Mouse (Mus musculus) hindbrain, embryonic 13.5 days (tissue): ENCODE data around the gene Gpc6. TPM values are rescaled to one million over a fixed set of nuclear protein-coding genes. Genes with fewer than 3 reads are reported as not detected.

Experiments
- ATAC-seq: fragments of 200-750 bp; cut with Nextera tagmentation; 2 replicates; pipeline ENCODE4 v1.8.0; 2017; ENCODE audit warnings: moderate TSS enrichment; ENCODE audit not compliant: low FRiP score
- H3K27ac ChIP-seq: fragments of 300-500 bp; sonication (generic); 2 replicates; pipeline ENCODE4 v1.5.1; 2015; ENCODE audit warnings: inconsistent platforms, mild to moderate bottlenecking, moderate library complexity
- H3K27me3 ChIP-seq: fragments of 300-500 bp; sonication (generic); 2 replicates; pipeline ENCODE4 v1.6.1; 2015; ENCODE audit warnings: mild to moderate bottlenecking, inconsistent platforms
- H3K36me3 ChIP-seq: fragments of 300-500 bp; sonication (generic); 2 replicates; pipeline ENCODE4 v1.6.1; 2015; ENCODE audit warnings: mild to moderate bottlenecking, inconsistent platforms
- H3K4me1 ChIP-seq: fragments of 300-500 bp; sonication (generic); replicated peaks from 2 replicates; pipeline ENCODE4 v1.6.1; 2015; ENCODE audit warnings: inconsistent platforms
- H3K4me2 ChIP-seq: fragments of 300-500 bp; sonication (generic); 2 replicates; pipeline ENCODE4 v1.6.1; 2015; ENCODE audit warnings: inconsistent platforms, mild to moderate bottlenecking, moderate library complexity
- H3K4me3 ChIP-seq: fragments of 300-500 bp; sonication (generic); 2 replicates; pipeline ENCODE4 v1.5.1; 2015; ENCODE audit warnings: mild to moderate bottlenecking, inconsistent platforms
- H3K9ac ChIP-seq: fragments of 300-500 bp; sonication (generic); 2 replicates; pipeline ENCODE4 v1.6.1; 2015; ENCODE audit warnings: mild to moderate bottlenecking, inconsistent platforms
- H3K9me3 ChIP-seq: fragments of 300-500 bp; sonication (generic); 2 replicates; pipeline ENCODE4 v1.6.1; 2016; ENCODE audit warnings: inconsistent platforms
- WGBS: fragments of 180-500 bp; shearing (Covaris S2); methylation state at CpG from one replicate; pipeline ENCODE4 v1.1.7; 2015; 5-methylcytosine and 5-hydroxymethylcytosine counted together
- polyA plus RNA-seq: library from polyadenylated mRNA; unstranded; fragments of >200 nt; fragmentation: Nextera tagmentation; extraction: Ambion mirVana; gene quantifications from 2 replicates; pipeline ENCODE4 v1.2.1, GENCODE M21; 2015

Gpc6 gene
- polyA plus RNA-seq, 1 experiment from 2014 or later, result 20.8 TPM

- H3K4me3 ChIP-seq, result no peak overlapping the region
- no peak for ATAC-seq
- no peaks in the 10 kb centered on the region for H3K27me3 ChIP-seq
- H3K9me3 ChIP-seq, result no peaks in the 10 kb centered on the region
- no peak overlapping the region for H3K27ac ChIP-seq
- no peak overlapping the region for H3K4me2 ChIP-seq
- peaks cover 23% of the 10 kb centered on the region for H3K4me1 ChIP-seq
- WGBS, result 95% methylated on average over 17 of the region's 17 CpGs
- no peaks in the 10 kb centered on the region for H3K36me3 ChIP-seq
- no peak overlapping the region for H3K9ac ChIP-seq
These were observed 1007.2 kb downstream of the Gpc6 start for GRCm38 (mm10) chr14:117932163-117932851.

- no peak overlapping the region for H3K9ac ChIP-seq
- no peak overlapping the region for H3K27ac ChIP-seq
- H3K4me1 ChIP-seq, result 0 out of 2 replicates have a peak, but pooled peaks cover 7% of the 10 kb centered on the region
- no peaks in the 10 kb centered on the region for H3K27me3 ChIP-seq
- H3K36me3 ChIP-seq, result no peaks in the 10 kb centered on the region
- H3K4me3 ChIP-seq, result no peak overlapping the region
- WGBS, result 33% methylated on average over 2 of the region's 2 CpGs
- no peak for ATAC-seq
- no peak overlapping the region for H3K4me2 ChIP-seq
- H3K9me3 ChIP-seq, result no peaks in the 10 kb centered on the region
These were observed 1013.4 kb downstream of the Gpc6 start for GRCm38 (mm10) chr14:117938554-117938953.

DNA sequence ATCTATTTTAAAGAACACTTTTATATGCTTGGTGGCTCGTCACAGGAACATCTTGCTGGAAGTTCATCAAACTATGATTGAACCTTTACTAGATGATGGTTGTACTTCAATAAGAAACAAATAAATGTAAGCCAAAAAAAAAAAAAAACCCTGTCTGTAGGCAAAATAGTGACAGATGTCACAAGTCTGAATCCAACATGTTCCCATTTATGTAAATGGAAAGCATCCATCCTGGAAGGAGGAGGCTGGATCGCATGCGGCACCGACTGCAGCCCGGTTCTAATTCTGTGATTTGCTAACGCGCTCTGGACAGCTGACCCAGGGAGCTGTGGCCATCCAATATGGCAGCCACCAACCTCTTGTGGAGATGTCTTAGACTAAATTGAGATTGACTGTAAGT is 1014.4 kb downstream of the Gpc6 start:
- Histone ChIP-seq H3K4me2 (no peak overlapping the region), H3K4me3 (no peak overlapping the region), H3K9ac (no peak overlapping the region), H3K36me3 (no peaks in the 10 kb centered on the region), H3K27ac (no peak overlapping the region), H3K9me3 (no peaks in the 10 kb centered on the region), H3K27me3 (no peaks in the 10 kb centered on the region), H3K4me1 (0 out of 2 replicates have a peak, but pooled peaks cover 7% of the 10 kb centered on the region)
- 88% methylated on average over 7 of the region's 7 CpGs for WGBS
- no peak for ATAC-seq

GRCm38 (mm10) chr14:117945920-117946503 is 1020.9 kb downstream of the Gpc6 start:
- no peak overlapping the region for H3K4me2 ChIP-seq
- no peaks in the 10 kb centered on the region for H3K9me3 ChIP-seq
- no peak for ATAC-seq
- H3K4me3 ChIP-seq, result no peak overlapping the region
- WGBS, result 90% methylated on average over 4 of the region's 4 CpGs
- H3K27ac ChIP-seq, result no peak overlapping the region
- H3K27me3 ChIP-seq, result 0 out of 2 replicates have a peak, but pooled peaks cover 3% of the 10 kb centered on the region
- H3K36me3 ChIP-seq, result no peaks in the 10 kb centered on the region
- peaks cover 5% of the 10 kb centered on the region for H3K4me1 ChIP-seq
- H3K9ac ChIP-seq, result no peak overlapping the region

DNA sequence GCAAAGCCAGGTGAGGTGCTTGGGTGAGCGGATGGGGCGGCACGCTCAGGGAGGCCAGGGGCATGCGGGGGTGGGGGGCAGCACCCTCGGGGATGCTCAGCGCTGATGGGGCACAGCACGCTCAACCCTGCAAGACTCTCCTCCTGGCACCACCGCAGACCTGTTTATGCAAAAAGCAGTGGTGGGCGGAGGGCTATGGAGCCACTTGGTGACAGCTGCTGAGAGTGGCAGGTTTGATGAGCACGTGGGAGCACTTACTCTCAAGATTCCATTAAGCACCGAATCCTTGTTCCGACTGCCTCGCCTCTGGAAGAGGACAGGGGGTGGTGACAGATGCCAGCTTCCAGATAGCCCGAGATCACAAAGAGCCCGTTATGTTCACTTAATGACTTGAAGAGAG is 1026.2 kb downstream of the Gpc6 start:
- Histone ChIP-seq H3K4me3 (no peak overlapping the region), H3K27me3 (peaks cover 3% of the 10 kb centered on the region; the same call in 1 of the 2 replicates), H3K9ac (no peak overlapping the region), H3K9me3 (no peaks in the 10 kb centered on the region), H3K4me1 (peaks cover 10% of the 10 kb centered on the region), H3K4me2 (0 out of 2 replicates have a peak overlapping the region, but pooled peaks have one; percentile 15), H3K27ac (no peak overlapping the region), H3K36me3 (no peaks in the 10 kb centered on the region)
- WGBS, result 55% methylated on average over 15 of the region's 15 CpGs
- ATAC-seq, result peak; percentile 55; the same call in 1 of the 2 replicates

- H3K4me2 ChIP-seq, result no peak overlapping the region
- H3K4me3 ChIP-seq, result no peak overlapping the region
- H3K9me3 ChIP-seq, result no peaks in the 10 kb centered on the region
- no peak overlapping the region for H3K9ac ChIP-seq
- peaks cover 3% of the 10 kb centered on the region; the same call in 1 of the 2 replicates for H3K27me3 ChIP-seq
- no peaks in the 10 kb centered on the region for H3K36me3 ChIP-seq
- 59% methylated on average over 5 of the region's 5 CpGs for WGBS
- H3K4me1 ChIP-seq, result peaks cover 10% of the 10 kb centered on the region
- no peak for ATAC-seq
- H3K27ac ChIP-seq, result no peak overlapping the region
These were observed 1026.6 kb downstream of the Gpc6 start for GRCm38 (mm10) chr14:117951686-117952085.

GRCm38 (mm10) chr14:117956051-117956450 is 1030.9 kb downstream of the Gpc6 start:
- H3K4me2 ChIP-seq, result no peak overlapping the region
- 94% methylated on average over 3 of the region's 3 CpGs for WGBS
- H3K9me3 ChIP-seq, result no peaks in the 10 kb centered on the region
- H3K27me3 ChIP-seq, result no peaks in the 10 kb centered on the region; the same call in 1 of the 2 replicates
- H3K27ac ChIP-seq, result no peak overlapping the region
- H3K36me3 ChIP-seq, result no peaks in the 10 kb centered on the region
- H3K9ac ChIP-seq, result no peak overlapping the region
- no peak overlapping the region for H3K4me3 ChIP-seq
- peaks cover 12% of the 10 kb centered on the region for H3K4me1 ChIP-seq
- no peak for ATAC-seq

DNA sequence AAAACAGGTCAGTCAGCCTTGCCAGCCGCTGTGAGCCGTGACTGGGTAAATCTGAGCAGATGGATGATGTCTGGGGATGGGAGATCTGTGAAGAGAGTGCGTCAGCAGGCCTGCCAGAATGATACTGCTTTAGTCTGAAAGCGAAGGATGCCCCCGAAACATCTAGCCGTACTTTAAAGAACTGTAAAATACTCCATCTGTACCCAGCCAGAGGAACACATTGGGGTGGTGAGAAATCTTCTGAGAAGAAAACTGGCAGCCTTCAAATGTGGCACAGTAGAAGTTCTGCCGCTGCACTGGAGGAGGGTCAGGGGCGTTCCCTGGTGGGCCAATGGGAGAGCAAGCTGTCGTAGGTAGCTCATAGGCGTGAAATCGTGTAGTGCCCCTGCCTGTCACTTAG is 1033.3 kb downstream of the Gpc6 start:
- H3K9me3 ChIP-seq, result no peaks in the 10 kb centered on the region
- H3K36me3 ChIP-seq, result no peaks in the 10 kb centered on the region
- no peaks in the 10 kb centered on the region for H3K27me3 ChIP-seq
- no peak overlapping the region for H3K27ac ChIP-seq
- no peak overlapping the region for H3K4me3 ChIP-seq
- H3K9ac ChIP-seq, result no peak overlapping the region
- ATAC-seq, result no peak
- peaks cover 16% of the 10 kb centered on the region for H3K4me1 ChIP-seq
- no peak overlapping the region for H3K4me2 ChIP-seq
- 91% methylated on average over 11 of the region's 11 CpGs for WGBS

DNA sequence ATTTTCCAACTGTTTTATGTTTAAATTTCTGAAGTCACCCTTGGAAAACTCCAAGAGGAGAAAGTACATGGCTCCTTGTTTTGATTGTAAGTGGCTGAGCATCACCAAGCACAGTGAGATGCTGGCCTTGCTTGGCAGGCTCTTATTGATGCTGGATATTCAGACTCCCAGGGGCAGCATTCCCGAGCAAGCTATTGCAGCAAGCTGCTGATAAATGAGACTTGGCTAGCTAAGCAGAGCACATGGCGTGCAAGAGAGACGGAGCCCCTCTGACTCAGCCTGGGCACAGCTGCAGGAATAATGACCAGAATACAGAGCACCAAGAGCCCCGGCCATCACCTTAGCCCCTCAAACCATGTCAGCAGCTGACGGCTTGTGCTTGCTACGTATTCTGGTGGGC is 1036.2 kb downstream of the Gpc6 start:
- Histone ChIP-seq H3K27me3 (no peaks in the 10 kb centered on the region), H3K4me3 (no peak overlapping the region), H3K9ac (no peak overlapping the region), H3K36me3 (no peaks in the 10 kb centered on the region), H3K4me1 (peaks cover 16% of the 10 kb centered on the region), H3K9me3 (no peaks in the 10 kb centered on the region), H3K4me2 (no peak overlapping the region), H3K27ac (peak overlapping the region; percentile 58)
- ATAC-seq, result peak; percentile 87
- WGBS, result 28% methylated on average over 6 of the region's 6 CpGs

- no peaks in the 10 kb centered on the region for H3K9me3 ChIP-seq
- no peak overlapping the region for H3K9ac ChIP-seq
- ATAC-seq, result no peak
- 91% methylated on average over 6 of the region's 6 CpGs for WGBS
- H3K36me3 ChIP-seq, result no peaks in the 10 kb centered on the region
- H3K4me3 ChIP-seq, result no peak overlapping the region
- peaks cover 16% of the 10 kb centered on the region for H3K4me1 ChIP-seq
- H3K27ac ChIP-seq, result no peak overlapping the region
- no peak overlapping the region for H3K4me2 ChIP-seq
- no peaks in the 10 kb centered on the region for H3K27me3 ChIP-seq
These were observed 1036.7 kb downstream of the Gpc6 start for GRCm38 (mm10) chr14:117961844-117962243.

DNA sequence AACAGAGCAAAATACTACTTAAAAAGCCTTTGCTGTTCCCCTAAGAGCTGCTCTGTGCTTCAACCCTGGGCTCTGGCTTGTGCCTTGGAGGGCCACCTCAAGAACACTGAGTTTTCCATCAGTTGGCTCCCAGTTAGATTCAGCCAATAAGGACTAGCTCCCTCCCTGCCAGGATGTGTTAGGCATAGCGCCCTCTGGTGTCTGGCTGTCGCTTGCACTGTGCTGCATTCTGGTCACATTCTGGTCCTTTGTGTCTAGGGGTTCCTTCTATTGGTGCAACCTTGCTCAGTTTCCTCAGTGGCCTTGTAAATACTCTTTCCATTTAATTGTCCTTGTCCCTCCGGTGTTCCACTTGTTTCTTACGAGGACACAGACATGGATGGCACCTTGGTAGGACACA is 1037.3 kb downstream of the Gpc6 start:
- WGBS, result 53% methylated on average over 4 of the region's 4 CpGs
- 0 out of 2 replicates have a peak, but pooled peaks have one; percentile 36 for ATAC-seq
- peaks cover 16% of the 10 kb centered on the region for H3K4me1 ChIP-seq

GRCm38 (mm10) chr14:117972576-117972975 is 1047.5 kb downstream of the Gpc6 start:
- ATAC-seq, result no peak
- Histone ChIP-seq H3K27ac (no peak overlapping the region), H3K27me3 (no peaks in the 10 kb centered on the region), H3K9ac (no peak overlapping the region), H3K4me3 (no peak overlapping the region), H3K4me1 (no peaks in the 10 kb centered on the region), H3K9me3 (no peaks in the 10 kb centered on the region), H3K36me3 (peaks cover 4% of the 10 kb centered on the region; the same call in 1 of the 2 replicates), H3K4me2 (no peak overlapping the region)
- WGBS, result 93% methylated on average over 5 of the region's 5 CpGs

More for the DNA sequence above, 1037.3 kb downstream of the Gpc6 start:
- Histone ChIP-seq H3K9ac (no peak overlapping the region), H3K27ac (no peak overlapping the region), H3K27me3 (no peaks in the 10 kb centered on the region), H3K9me3 (no peaks in the 10 kb centered on the region), H3K4me2 (no peak overlapping the region), H3K4me3 (no peak overlapping the region), H3K36me3 (no peaks in the 10 kb centered on the region)

- no peak for ATAC-seq
- Histone ChIP-seq H3K9ac (no peak overlapping the region), H3K27ac (no peak overlapping the region), H3K4me1 (no peaks in the 10 kb centered on the region), H3K9me3 (no peaks in the 10 kb centered on the region), H3K36me3 (no peaks in the 10 kb centered on the region), H3K4me3 (no peak overlapping the region), H3K27me3 (no peaks in the 10 kb centered on the region), H3K4me2 (no peak overlapping the region)
- WGBS, result 95% methylated on average over 10 of the region's 10 CpGs
These were observed 1056.4 kb downstream of the Gpc6 start for GRCm38 (mm10) chr14:117981532-117981931.
